Mouse (Mus musculus): ENCODE measurements at regions not wholly inside any gene's neighbourhood (a gene's known extent, or its start where the extent isn't known, plus 50 kb on each side); places are given as distances from the start of the nearest gene placed in this dataset.

- DNase-seq = no peak
Observed at GRCm38 (mm10) chr12:9091951-9092350, 62.2 kb downstream of the Ttc32 start.

- DNase-seq = no peak
Observed at GRCm38 (mm10) chr12:9095061-9095460, 65.3 kb downstream of the Ttc32 start.

GRCm38 (mm10) chr12:9106416-9106815, 76.6 kb downstream of the Ttc32 start:
- no peak for DNase-seq

GRCm38 (mm10) chr12:9109806-9110205, 80.0 kb downstream of the Ttc32 start:
- no peak for DNase-seq

GRCm38 (mm10) chr12:9112161-9112674, 82.4 kb downstream of the Ttc32 start:
- DNase-seq = no peak

GRCm38 (mm10) chr12:9113652-9114051, 83.9 kb downstream of the Ttc32 start:
- DNase-seq = peak; percentile 34

- DNase-seq = no peak
Observed at GRCm38 (mm10) chr12:9114061-9114460, 84.3 kb downstream of the Ttc32 start.

- no peak for DNase-seq
Observed at GRCm38 (mm10) chr12:9118576-9118975, 88.8 kb downstream of the Ttc32 start.

- DNase-seq = no peak
Observed at GRCm38 (mm10) chr12:9127931-9128550, 98.2 kb downstream of the Ttc32 start.

GRCm38 (mm10) chr12:9128581-9129275, 98.9 kb downstream of the Ttc32 start:
- DNase-seq = no peak

- DNase-seq = no peak
Observed at GRCm38 (mm10) chr12:9132621-9133020, 102.8 kb downstream of the Ttc32 start.

- peak; percentile 74 for DNase-seq
Observed at GRCm38 (mm10) chr12:9133890-9134870, 104.4 kb downstream of the Ttc32 start.

- DNase-seq = no peak
Observed at GRCm38 (mm10) chr12:9151001-9151400, 121.2 kb downstream of the Ttc32 start.

- no peak for DNase-seq
Observed at GRCm38 (mm10) chr12:9151426-9151825, 121.6 kb downstream of the Ttc32 start.

- DNase-seq = no peak
Observed at GRCm38 (mm10) chr12:9154491-9154890, 124.7 kb downstream of the Ttc32 start.

- DNase-seq = no peak
Observed at GRCm38 (mm10) chr12:9156794-9157193, 127.0 kb downstream of the Ttc32 start.

- DNase-seq = no peak
Observed at GRCm38 (mm10) chr12:9158751-9159150, 129.0 kb downstream of the Ttc32 start.

- no peak for DNase-seq
Observed at GRCm38 (mm10) chr12:9165367-9165940, 135.7 kb downstream of the Ttc32 start.

- DNase-seq = no peak
Observed at GRCm38 (mm10) chr12:9166218-9166908, 136.6 kb downstream of the Ttc32 start.

GRCm38 (mm10) chr12:9169008-9169407, 139.2 kb downstream of the Ttc32 start:
- DNase-seq = no peak

- DNase-seq = no peak
Observed at GRCm38 (mm10) chr12:9173680-9174079, 143.9 kb downstream of the Ttc32 start.

- no peak for DNase-seq
Observed at GRCm38 (mm10) chr12:9174327-9174726, 144.5 kb downstream of the Ttc32 start.

All from cerebellum, adult 8-10 months (tissue).